Mouse (Mus musculus): ENCODE measurements around the gene Tm2d3.

The Tm2d3 gene

GRCm38 (mm10) chr7:65704818-65705242 is 13.9 kb downstream of the Tm2d3 start:
- peak; percentile 79 for DNase-seq (ENCODE audit: low spot score)

DNA sequence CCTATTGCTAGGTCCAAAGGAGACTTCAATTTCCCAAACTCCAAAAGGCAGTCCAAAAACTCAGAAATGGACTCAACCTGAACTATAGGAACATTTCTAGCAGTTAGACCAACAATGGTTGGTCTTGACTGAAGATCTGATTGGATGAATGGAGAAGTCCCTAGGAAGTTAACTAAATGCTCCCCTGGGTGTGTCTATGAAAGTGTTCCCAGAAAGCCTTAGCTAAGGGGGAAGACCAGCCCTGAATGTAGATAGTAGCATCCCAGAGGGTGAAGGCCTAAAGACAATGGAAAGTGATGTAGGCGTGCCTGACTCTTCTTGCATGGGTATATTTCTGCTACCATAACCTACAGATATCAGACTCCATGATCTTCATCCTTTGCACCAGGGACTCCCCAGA is 17.5 kb downstream of the Tm2d3 start:
- no peak for DNase-seq (ENCODE audit: low spot score)

DNA sequence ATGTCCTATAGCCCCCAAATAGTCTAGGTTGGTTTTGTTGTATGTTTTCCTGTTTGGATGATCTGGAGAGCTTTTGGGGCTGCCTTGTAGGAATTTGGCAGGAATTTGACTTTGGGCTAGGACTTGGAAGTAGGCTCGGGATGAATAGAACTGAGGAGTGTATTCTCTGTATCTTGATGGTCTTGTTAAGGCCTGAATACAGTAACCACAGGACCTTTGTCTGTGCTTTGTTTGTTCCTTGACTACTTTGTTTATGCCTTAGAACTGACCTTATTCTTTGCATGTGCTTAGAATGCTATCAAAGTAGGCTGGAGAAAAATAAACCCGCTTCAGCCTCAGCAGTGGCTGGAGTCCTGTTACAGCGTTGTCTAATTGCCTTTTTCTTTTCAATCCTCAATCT is 19.3 kb downstream of the Tm2d3 start:
- DNase-seq (ENCODE audit: low spot score) = no peak

GRCm38 (mm10) chr7:65713782-65714181 is 22.8 kb downstream of the Tm2d3 start:
- DNase-seq (ENCODE audit: low spot score) = no peak

- no peak for DNase-seq (ENCODE audit: low spot score)
Observed at GRCm38 (mm10) chr7:65714304-65714703, 23.3 kb downstream of the Tm2d3 start.

DNA sequence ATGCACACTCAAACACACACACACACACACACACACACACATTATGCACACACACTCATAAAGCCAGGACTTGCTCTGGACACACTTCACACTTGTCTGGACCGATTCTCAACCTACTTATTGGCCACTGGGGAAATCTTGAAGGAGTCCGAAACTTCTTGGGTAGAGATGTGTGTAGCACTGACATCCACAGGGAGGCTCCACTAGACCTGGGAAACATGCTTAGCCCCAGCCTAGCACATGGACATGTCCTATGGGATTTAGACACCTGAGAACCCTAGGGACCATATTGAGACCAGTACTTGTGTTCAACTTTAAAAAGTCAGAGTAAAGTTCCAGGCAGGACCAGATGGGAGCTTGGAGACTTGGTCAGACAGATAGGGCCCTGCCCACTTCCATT is 43.1 kb downstream of the Tm2d3 start:
- no peak for DNase-seq (ENCODE audit: low spot score)

GRCm38 (mm10) chr7:65735261-65735660 is 44.3 kb downstream of the Tm2d3 start:
- DNase-seq (ENCODE audit: low spot score) = no peak

- no peak for DNase-seq (ENCODE audit: low spot score)
Observed at GRCm38 (mm10) chr7:65737286-65738040, 46.5 kb downstream of the Tm2d3 start.

DNA sequence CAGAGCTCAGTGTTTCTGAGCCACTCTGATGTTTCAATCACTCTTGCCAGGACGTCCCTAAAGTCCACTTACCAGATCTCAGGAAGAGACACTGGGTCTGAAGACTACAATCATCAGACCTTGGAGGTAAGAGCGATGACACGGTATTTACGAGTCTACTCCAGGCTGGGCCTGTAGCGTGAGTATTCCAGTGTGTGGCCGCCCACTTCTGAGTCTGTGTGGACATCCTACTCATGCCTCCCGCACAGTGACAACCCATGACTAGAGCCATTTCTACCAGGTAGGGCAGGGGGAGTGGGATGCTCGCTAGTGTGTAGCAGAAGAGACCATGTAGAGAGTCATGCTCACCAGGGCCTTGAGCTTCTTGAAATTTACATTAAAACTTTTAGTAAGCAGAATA is 51.9 kb downstream of the Tm2d3 start:
- no peak for DNase-seq (ENCODE audit: low spot score)

DNA sequence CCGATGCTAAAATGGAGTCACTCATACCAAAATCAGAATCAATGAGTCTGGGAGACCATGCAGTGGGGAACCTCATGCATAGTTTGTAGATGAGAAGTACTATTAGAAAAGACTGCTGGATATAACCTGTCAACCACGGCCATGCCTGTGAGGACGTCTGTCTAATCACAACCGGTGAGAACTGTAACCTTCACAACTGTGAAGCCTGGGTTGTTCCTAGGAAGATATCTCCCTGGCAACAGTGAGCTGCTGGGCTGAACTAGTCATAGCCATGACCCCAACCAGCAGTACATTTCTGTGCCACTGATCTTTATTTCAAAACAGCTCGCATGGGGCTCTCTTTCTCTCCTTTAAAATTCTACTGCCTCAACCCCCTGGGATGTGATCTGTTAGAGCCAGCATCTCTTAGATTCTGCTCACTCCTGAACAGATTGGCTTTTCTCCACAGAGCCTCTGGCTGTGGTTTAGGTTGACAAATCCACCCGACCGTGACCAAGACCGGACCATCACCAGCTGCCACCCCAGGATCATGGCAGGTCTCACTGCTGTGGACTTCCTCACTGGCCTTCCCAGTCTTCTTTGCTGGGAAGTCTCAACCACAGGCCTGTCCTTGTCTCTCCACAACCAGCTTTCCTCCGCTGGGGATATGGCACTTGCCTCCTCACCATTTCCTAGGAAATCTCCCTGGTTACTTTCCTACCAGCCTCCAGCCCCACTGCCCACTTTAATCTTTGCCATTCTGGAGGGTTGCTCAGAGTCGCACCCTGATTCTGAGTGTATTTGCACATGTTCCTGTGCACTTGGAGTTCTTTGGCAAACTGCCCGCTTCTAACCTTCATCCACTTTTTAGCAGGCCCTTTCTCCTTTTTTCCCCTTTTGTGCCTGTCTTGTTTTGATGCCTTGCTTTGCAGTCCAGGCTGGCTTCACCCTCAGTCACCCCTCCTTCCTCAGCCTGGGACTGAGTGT is 57.3 kb downstream of the Tm2d3 start:
- DNase-seq (ENCODE audit: low spot score) = no peak
